Mouse (Mus musculus): Measurements from ENCODE around the gene Npas3. TPM values are rescaled to one million over a fixed set of nuclear protein-coding genes. Genes with fewer than 3 reads are reported as not detected.
A peak's percentile ranks its signal among the peaks of the same experiment; 100 is the strongest.

Gene Npas3
- polyA plus RNA-seq, 1 experiment from 2014 or later = 4.1 TPM

GRCm38 (mm10) chr12:54048126-54048525 is 799.6 kb downstream of the Npas3 start:
- no peak overlapping the region for H3K4me2 ChIP-seq (replicated peaks)
- no peaks in the 10 kb centered on the region for H3K4me1 ChIP-seq
- no peak overlapping the region for H3K9ac ChIP-seq
- H3K9me3 ChIP-seq (replicated peaks) = no peaks in the 10 kb centered on the region
- no peaks in the 10 kb centered on the region for H3K36me3 ChIP-seq
- 62% methylated on average over 5 of the region's 5 CpGs for WGBS
- no peak for ATAC-seq (ENCODE audit: insufficient number of reproducible peaks, low FRiP score, low TSS enrichment, low read depth)
- no peak overlapping the region for H3K27ac ChIP-seq (replicated peaks)
- H3K27me3 ChIP-seq = no peaks in the 10 kb centered on the region
- H3K4me3 ChIP-seq (replicated peaks) = no peak overlapping the region

DNA sequence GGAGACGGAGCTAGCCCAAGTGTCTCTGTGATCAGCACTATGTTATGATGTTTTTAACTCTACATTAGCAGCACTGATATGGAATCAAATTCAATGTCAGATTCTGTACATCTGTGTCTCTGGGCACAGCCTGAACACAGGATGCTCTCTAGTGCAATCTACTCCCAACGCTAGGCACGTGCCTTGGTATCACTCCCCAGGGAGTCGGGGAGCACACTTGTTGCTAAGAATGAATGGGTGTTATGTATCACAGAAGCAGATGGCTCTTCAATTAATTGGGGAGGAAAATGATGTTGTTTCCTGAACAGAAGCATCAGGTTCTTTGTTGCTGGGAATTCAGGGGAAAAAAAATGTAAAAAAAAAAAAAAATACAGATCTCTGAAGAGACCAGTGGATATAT is 801.4 kb downstream of the Npas3 start:
- no peak overlapping the region for H3K4me2 ChIP-seq (replicated peaks)
- 86% methylated on average over 4 of the region's 4 CpGs for WGBS
- H3K36me3 ChIP-seq = no peaks in the 10 kb centered on the region
- no peak for ATAC-seq (ENCODE audit: insufficient number of reproducible peaks, low FRiP score, low TSS enrichment, low read depth)
- H3K4me1 ChIP-seq = no peaks in the 10 kb centered on the region
- no peak overlapping the region for H3K9ac ChIP-seq
- no peaks in the 10 kb centered on the region for H3K9me3 ChIP-seq (replicated peaks)
- no peaks in the 10 kb centered on the region for H3K27me3 ChIP-seq
- H3K4me3 ChIP-seq (replicated peaks) = no peak overlapping the region
- H3K27ac ChIP-seq (replicated peaks) = no peak overlapping the region

GRCm38 (mm10) chr12:54052939-54053338 is 804.5 kb downstream of the Npas3 start:
- H3K4me1 ChIP-seq = no peaks in the 10 kb centered on the region
- H3K9ac ChIP-seq = no peak overlapping the region
- WGBS = 70% methylated on average over 3 of the region's 3 CpGs
- no peak for ATAC-seq (ENCODE audit: insufficient number of reproducible peaks, low FRiP score, low TSS enrichment, low read depth)
- H3K27ac ChIP-seq (replicated peaks) = no peak overlapping the region
- no peaks in the 10 kb centered on the region for H3K9me3 ChIP-seq (replicated peaks)
- no peaks in the 10 kb centered on the region for H3K36me3 ChIP-seq
- H3K4me2 ChIP-seq (replicated peaks) = no peak overlapping the region
- no peaks in the 10 kb centered on the region for H3K27me3 ChIP-seq
- no peak overlapping the region for H3K4me3 ChIP-seq (replicated peaks)

- 90% methylated on average over 6 of the region's 6 CpGs for WGBS
- no peak for ATAC-seq (ENCODE audit: insufficient number of reproducible peaks, low FRiP score, low TSS enrichment, low read depth)
- no peak overlapping the region for H3K4me3 ChIP-seq (replicated peaks)
- no peak overlapping the region for H3K4me2 ChIP-seq (replicated peaks)
- H3K4me1 ChIP-seq = no peaks in the 10 kb centered on the region
- H3K27ac ChIP-seq (replicated peaks) = no peak overlapping the region
- H3K36me3 ChIP-seq = no peaks in the 10 kb centered on the region
- H3K27me3 ChIP-seq = no peaks in the 10 kb centered on the region
- no peak overlapping the region for H3K9ac ChIP-seq
- H3K9me3 ChIP-seq (replicated peaks) = no peaks in the 10 kb centered on the region
Measured at GRCm38 (mm10) chr12:54053598-54053997, 805.1 kb downstream of the Npas3 start.

GRCm38 (mm10) chr12:54060732-54061131 is 812.3 kb downstream of the Npas3 start:
- Histone ChIP-seq H3K4me3 (replicated peaks) (no peak overlapping the region), H3K4me2 (replicated peaks) (no peak overlapping the region), H3K27ac (replicated peaks) (no peak overlapping the region), H3K4me1 (0 out of 2 replicates have a peak, but pooled peaks cover 7% of the 10 kb centered on the region), H3K9me3 (replicated peaks) (no peaks in the 10 kb centered on the region), H3K27me3 (peaks cover 27% of the 10 kb centered on the region), H3K9ac (no peak overlapping the region), H3K36me3 (no peaks in the 10 kb centered on the region)
- WGBS = 15% methylated on average over 8 of the region's 8 CpGs
- ATAC-seq (ENCODE audit: insufficient number of reproducible peaks, low FRiP score, low TSS enrichment, low read depth) = 0 out of 2 replicates have a peak, but pooled peaks have one; percentile 24

GRCm38 (mm10) chr12:54061168-54061567 is 812.7 kb downstream of the Npas3 start:
- Histone ChIP-seq H3K27me3 (peaks cover 28% of the 10 kb centered on the region), H3K4me3 (replicated peaks) (no peak overlapping the region), H3K27ac (replicated peaks) (no peak overlapping the region), H3K4me1 (0 out of 2 replicates have a peak, but pooled peaks cover 7% of the 10 kb centered on the region), H3K9ac (no peak overlapping the region), H3K9me3 (replicated peaks) (no peaks in the 10 kb centered on the region), H3K4me2 (replicated peaks) (no peak overlapping the region), H3K36me3 (no peaks in the 10 kb centered on the region)
- WGBS = 57% methylated on average over 6 of the region's 6 CpGs
- ATAC-seq (ENCODE audit: insufficient number of reproducible peaks, low FRiP score, low TSS enrichment, low read depth) = no peak

DNA sequence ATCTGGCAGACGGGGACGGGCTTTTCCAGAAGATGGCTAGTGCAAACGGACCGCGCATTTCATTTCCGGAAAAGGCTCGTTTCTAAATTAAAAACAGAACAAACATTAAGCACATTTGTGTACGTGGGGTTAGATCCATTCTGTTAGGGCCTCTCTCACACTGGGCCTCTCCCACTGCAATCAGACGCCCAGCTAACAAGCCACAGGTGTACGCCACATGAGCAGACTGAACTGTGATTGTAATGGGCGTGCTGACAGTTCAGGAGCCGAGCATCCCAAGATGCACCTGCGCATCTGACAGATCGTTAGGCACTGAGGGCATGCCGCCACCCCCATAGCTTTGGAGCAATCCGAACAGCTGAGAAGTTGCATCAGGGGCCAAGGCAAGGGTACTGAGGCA is 816.5 kb downstream of the Npas3 start:
- Histone ChIP-seq H3K27me3 (peaks cover 58% of the 10 kb centered on the region), H3K4me2 (replicated peaks) (no peak overlapping the region), H3K9ac (no peak overlapping the region), H3K4me1 (peaks cover 18% of the 10 kb centered on the region), H3K9me3 (replicated peaks) (no peaks in the 10 kb centered on the region), H3K36me3 (no peaks in the 10 kb centered on the region), H3K4me3 (replicated peaks) (no peak overlapping the region), H3K27ac (replicated peaks) (no peak overlapping the region)
- WGBS = 40% methylated on average over 16 of the region's 16 CpGs
- ATAC-seq (ENCODE audit: insufficient number of reproducible peaks, low FRiP score, low TSS enrichment, low read depth) = no peak

DNA sequence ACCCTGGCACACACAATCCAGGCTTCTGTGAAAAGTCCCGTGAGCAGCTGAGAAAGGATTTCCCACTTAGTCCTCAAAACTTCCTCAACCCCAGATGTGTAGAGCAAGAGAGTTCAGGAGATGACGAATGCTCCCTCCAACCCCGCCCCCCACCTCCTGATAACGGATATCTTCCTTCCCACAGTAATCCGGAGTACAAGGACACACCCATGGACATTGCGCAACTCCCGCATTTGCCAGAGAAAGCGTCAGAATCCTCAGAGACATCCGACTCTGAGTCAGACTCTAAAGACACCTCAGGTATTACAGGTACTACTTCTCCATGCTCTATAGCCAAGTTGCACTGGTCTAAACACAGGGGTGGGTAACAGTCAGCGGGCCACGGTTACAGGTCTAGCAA is 817.1 kb downstream of the Npas3 start:
- H3K4me2 ChIP-seq (replicated peaks) = no peak overlapping the region
- H3K27me3 ChIP-seq = peaks cover 55% of the 10 kb centered on the region
- WGBS = 67% methylated on average over 11 of the region's 11 CpGs
- no peak overlapping the region for H3K27ac ChIP-seq (replicated peaks)
- H3K4me1 ChIP-seq = peaks cover 18% of the 10 kb centered on the region
- no peak overlapping the region for H3K4me3 ChIP-seq (replicated peaks)
- no peaks in the 10 kb centered on the region for H3K36me3 ChIP-seq
- no peaks in the 10 kb centered on the region for H3K9me3 ChIP-seq (replicated peaks)
- ATAC-seq (ENCODE audit: insufficient number of reproducible peaks, low FRiP score, low TSS enrichment, low read depth) = no peak
- H3K9ac ChIP-seq = no peak overlapping the region

DNA sequence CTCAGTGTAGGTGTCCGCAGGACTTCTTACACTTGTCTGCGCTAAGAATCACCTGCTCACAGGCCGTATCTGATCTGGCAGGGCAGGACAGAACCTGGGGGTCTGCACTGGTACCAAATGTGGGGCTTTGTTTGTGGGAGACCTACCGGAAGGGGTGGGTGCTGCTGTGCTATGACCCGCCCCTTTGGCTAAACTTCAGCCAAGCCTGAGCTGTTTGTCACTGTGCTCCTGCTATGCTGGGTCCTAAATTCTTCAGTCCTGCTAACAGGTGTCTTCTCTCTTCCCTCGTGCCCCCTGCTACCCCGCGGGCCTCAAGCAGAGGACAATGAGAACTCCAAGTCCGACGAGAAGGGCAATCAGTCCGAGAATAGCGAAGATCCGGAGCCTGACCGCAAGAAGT is 818.9 kb downstream of the Npas3 start:
- no peak for ATAC-seq (ENCODE audit: insufficient number of reproducible peaks, low FRiP score, low TSS enrichment, low read depth)
- WGBS = 30% methylated on average over 14 of the region's 14 CpGs
- H3K27me3 ChIP-seq = peaks cover 47% of the 10 kb centered on the region
- H3K4me2 ChIP-seq (replicated peaks) = peak overlapping the region; percentile 77
- H3K4me1 ChIP-seq = peaks cover 18% of the 10 kb centered on the region
- peak overlapping the region; percentile 43 for H3K4me3 ChIP-seq (replicated peaks)
- H3K36me3 ChIP-seq = no peaks in the 10 kb centered on the region
- H3K9ac ChIP-seq = no peak overlapping the region
- H3K9me3 ChIP-seq (replicated peaks) = no peaks in the 10 kb centered on the region
- H3K27ac ChIP-seq (replicated peaks) = no peak overlapping the region

DNA sequence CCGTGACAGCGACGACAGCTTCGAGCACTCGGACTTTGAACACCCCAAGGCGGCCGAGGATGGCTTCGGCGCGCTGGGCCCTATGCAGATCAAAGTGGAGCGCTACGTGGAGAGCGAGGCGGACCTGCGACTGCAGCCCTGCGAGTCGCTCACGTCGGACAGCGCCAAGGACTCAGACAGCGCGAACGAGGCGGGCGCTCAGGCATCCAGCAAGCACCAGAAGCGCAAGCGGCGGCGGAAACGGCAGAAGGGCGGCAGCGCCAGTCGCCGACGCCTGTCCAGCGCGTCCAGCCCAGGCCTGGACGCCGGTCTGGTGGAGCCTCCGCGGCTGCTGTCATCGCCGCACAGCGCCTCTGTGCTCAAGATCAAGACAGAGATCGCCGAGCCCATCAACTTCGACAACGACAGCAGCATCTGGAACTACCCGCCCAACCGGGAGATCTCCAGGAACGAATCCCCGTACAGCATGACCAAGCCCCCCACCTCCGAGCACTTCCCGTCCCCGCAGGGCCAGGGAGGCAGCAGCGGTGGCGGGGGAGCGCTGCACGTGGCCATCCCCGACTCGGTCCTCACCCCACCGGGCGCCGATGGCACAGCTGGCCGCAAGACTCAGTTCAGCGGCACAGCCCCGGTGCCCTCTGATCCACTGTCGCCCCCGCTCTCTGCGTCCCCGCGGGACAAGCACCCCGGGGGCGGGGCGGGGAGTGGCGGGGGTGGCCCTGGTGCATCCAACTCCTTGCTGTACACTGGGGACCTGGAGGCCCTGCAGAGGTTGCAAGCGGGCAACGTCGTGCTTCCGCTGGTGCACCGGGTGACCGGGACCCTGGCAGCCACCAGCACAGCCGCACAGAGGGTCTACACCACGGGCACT is 819.6 kb downstream of the Npas3 start:
- WGBS = 5% methylated on average over 83 of the region's 84 CpGs
- Histone ChIP-seq H3K9me3 (replicated peaks) (no peaks in the 10 kb centered on the region), H3K27ac (replicated peaks) (no peak overlapping the region), H3K9ac (0 out of 2 replicates have a peak overlapping the region, but pooled peaks have one; percentile 1), H3K4me3 (replicated peaks) (peak overlapping the region; percentile 43), H3K4me2 (replicated peaks) (peak overlapping the region; percentile 77), H3K36me3 (no peaks in the 10 kb centered on the region), H3K4me1 (peaks cover 18% of the 10 kb centered on the region), H3K27me3 (peaks cover 41% of the 10 kb centered on the region)
- peak; percentile 67; the same call in 1 of the 2 replicates for ATAC-seq (ENCODE audit: insufficient number of reproducible peaks, low FRiP score, low TSS enrichment, low read depth)

DNA sequence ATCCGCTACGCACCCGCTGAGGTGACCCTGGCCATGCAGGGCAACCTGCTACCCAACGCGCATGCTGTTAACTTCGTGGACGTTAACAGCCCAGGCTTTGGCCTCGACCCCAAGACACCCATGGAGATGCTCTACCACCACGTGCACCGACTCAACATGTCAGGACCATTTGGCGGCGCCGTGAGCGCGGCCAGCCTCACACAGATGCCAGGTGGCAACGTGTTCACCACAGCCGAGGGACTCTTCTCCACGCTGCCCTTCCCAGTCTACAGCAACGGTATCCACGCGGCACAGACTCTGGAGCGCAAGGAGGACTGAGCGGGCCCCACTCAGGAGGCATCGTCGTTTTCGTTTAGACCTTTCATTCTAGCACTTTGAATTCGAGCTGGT is 820.3 kb downstream of the Npas3 start:
- Histone ChIP-seq H3K27ac (replicated peaks) (no peak overlapping the region), H3K36me3 (no peaks in the 10 kb centered on the region), H3K4me2 (replicated peaks) (peak overlapping the region; percentile 77), H3K4me3 (replicated peaks) (peak overlapping the region; percentile 43), H3K4me1 (peaks cover 18% of the 10 kb centered on the region), H3K9me3 (replicated peaks) (no peaks in the 10 kb centered on the region), H3K9ac (no peak overlapping the region), H3K27me3 (peaks cover 41% of the 10 kb centered on the region)
- WGBS = 70% methylated on average over 27 of the region's 27 CpGs
- no peak for ATAC-seq (ENCODE audit: insufficient number of reproducible peaks, low FRiP score, low TSS enrichment, low read depth)

DNA sequence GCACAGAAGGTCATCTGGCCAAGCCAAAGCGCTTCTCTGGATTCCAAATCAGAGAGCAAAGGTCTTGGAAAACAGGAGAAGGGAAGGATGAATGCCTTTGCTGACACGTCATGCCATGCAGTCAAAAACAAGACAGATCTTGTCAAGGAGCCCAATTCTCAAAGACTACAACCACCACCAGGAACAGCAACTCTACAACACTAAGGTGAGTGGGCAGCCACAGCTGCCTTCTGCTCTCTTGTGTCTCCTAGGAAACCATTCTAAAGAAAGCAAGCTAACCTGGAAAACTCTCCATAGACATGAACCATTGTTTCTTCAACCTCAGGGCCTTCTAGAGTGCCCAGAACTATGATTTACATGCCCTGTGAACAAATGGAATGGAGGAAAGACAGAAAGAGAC is 825.5 kb downstream of the Npas3 start:
- H3K36me3 ChIP-seq = no peaks in the 10 kb centered on the region
- H3K9ac ChIP-seq = no peak overlapping the region
- no peak overlapping the region for H3K27ac ChIP-seq (replicated peaks)
- no peak overlapping the region for H3K4me2 ChIP-seq (replicated peaks)
- no peaks in the 10 kb centered on the region for H3K9me3 ChIP-seq (replicated peaks)
- 85% methylated on average over 2 of the region's 2 CpGs for WGBS
- H3K4me3 ChIP-seq (replicated peaks) = no peak overlapping the region
- peaks cover 2% of the 10 kb centered on the region for H3K27me3 ChIP-seq
- no peaks in the 10 kb centered on the region for H3K4me1 ChIP-seq
- ATAC-seq (ENCODE audit: insufficient number of reproducible peaks, low FRiP score, low TSS enrichment, low read depth) = no peak
